Mouse (Mus musculus): Measurements from ENCODE around the gene Fez2. TPM values are rescaled to one million over a fixed set of nuclear protein-coding genes. Genes with fewer than 3 reads are reported as not detected.

Gene Fez2
- total RNA-seq, 2 experiments from 2014 or later = 31.6 to 34.4 TPM

GRCm38 (mm10) chr17:78325761-78326332 is 92.1 kb downstream of the Fez2 start:
- DNase-seq (ENCODE audit: extremely low spot score in 1 of 2, low spot score in 1 of 2) = no peak

- DNase-seq (ENCODE audit: extremely low spot score in 1 of 2, low spot score in 1 of 2) = no peak
Observed at GRCm38 (mm10) chr17:78322369-78323335, 95.3 kb downstream of the Fez2 start.

- DNase-seq (ENCODE audit: extremely low spot score in 1 of 2, low spot score in 1 of 2) = no peak
Observed at GRCm38 (mm10) chr17:78321216-78321835, 96.6 kb downstream of the Fez2 start.

Other genes starting within 250 kb of the Fez2 start
- 100 to 1,000 TPM; 118 to 130 TPM for gene Crim1, start 217.9 kb downstream of the Fez2 start, total RNA-seq (2021)
- 1 to 10 TPM; 3.7 to 5.7 TPM for gene Vit, start 89.9 kb upstream of the Fez2 start, total RNA-seq (2021)

Data from layer of hippocampus, postnatal 25 days (tissue).